Mouse (Mus musculus): ENCODE results near the gene Sun2.

Sun2 gene

DNA sequence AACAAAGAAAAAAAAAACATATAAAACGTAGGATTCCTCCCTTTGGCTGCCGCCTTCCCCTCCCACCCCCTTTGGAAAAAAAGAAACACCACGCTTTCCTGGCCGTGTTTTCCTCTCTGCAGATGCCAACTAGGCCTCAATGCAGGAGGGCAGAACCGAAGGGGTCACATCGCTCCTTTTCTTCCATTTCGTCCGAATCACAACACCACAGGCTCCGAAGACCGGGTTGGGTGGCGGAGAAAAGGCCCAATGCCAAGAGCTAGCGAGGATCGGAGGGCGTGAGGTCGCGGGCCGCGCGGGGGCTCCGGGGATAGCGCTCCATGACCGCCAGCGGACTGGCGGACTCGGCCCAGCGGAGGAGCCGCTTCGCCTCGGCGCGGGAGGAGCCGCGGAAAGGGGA, 55.2 kb downstream of the Sun2 start:
- peak; percentile 79 for DNase-seq (ENCODE audit: extremely low spot score, low spot score)

DNA sequence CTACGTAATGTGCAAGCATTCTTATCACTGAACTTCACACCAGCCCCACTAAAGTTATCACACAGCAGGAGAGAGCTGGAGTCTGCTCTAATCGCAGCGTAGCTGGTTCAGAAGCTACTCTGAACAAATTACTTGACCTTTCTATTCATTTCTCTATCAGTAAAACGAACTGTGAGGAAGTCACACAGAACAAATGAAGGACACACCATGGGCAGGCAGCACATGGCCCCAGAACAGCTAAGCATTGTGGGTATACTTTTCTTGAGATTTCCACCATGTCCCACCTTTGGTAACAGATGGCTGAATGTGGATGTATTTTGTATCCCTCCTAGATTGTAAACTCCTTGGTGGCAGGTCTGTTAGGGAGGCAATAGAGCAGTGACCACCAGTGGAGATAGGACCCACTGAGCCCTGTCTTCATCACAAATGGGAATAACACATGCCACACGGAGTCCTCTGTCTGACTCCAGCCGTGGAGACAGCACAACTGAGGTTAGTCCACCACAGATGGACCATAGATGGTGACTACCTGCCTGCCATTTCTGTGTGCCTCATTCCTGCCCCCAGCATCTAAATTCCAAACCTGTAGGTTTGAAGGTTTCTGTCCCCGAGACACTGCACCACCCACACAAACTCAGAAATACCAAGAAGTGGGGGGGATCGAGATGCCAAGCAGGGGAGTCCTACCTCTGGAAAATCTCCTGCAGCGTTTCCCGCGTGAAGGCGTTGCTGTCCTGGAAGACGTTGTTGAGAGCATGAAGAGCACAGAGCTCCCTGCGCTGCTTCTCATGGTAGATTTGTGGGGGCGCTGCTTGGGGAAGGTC, 56.1 kb downstream of the Sun2 start:
- DNase-seq (ENCODE audit: extremely low spot score, low spot score): no peak

DNA sequence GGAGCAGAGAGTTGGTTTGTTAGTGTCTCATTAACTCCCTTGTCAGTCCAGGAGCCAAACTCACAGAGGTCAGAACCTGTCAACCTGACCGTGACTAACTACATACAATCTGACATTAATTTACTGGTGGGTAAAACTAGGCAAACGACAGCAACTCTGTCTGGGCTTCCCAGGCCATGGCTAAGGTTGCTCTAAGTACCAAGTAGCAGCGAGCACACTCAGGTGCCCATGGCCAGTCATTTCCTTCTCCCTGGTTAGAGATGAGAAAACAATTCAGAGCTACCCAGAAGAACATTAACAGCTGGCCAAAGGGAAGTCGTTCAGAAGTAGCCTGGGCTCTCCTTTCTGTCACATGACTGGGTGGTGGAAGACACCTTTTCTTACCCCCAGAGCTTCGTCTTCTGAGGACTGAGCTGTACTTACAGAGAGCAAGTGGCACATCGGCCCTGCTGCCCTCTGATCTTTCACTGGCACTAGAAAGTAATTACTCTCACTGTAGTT, 57.1 kb downstream of the Sun2 start:
- no peak for DNase-seq (ENCODE audit: extremely low spot score, low spot score)

GRCm38 (mm10) chr15:79684616-79685015, 57.7 kb downstream of the Sun2 start:
- no peak for DNase-seq (ENCODE audit: extremely low spot score, low spot score)

DNA sequence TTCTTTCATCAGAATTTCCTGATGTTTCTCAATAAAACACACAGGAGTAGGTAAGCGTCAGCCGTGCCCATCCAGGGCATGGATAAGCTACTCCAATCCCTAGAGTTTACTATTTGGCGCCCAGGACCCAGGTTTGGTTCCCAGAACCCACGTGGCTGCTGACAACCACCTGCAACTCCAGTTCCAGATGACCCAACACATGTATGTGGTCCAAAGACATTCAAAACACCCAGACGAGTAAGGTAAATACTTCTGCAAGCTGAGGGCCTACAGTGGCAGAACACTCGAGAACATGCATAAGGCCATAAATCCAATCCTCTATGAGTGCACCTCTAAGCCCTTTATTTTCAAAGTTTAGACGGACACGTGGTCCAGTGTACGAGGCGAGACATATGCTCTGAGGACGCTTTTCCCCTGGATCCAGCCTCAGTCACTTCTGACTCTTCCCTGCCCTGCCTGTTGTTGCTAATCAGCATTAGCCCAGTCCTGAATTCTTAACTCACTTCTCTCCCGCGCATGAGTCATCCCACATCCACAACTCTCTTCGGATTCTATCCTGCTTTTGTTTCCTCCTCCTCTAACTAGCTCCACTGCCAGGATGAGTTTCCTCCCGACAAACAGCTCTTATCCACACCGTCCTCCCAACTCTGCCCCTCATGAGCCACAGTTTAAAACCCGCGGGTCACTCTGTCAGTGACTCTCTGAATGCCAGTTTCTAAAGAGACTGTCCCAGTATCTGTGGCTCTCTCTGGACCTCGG, 58.5 kb downstream of the Sun2 start:
- DNase-seq (ENCODE audit: extremely low spot score, low spot score): no peak

GRCm38 (mm10) chr15:79683146-79683545, 59.2 kb downstream of the Sun2 start:
- no peak for DNase-seq (ENCODE audit: extremely low spot score, low spot score)

DNA sequence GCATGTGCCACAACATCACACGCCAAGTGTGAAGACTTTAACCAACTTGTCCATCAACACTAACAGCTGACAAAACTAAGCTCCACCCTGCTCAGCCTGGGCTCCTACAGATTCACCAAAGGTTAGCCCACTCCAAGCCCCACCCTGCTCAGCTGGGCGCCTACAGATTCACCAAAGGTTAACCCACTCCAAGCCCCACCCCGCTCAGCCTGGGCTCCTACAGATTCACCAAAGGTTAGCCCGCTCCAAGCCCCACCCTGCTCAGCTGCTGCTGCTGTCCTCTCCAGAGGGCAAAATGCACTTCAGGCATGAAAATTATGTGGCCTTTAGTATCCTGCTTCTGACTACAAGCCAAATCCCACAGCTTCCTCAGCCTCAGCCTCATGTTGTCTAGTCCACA, 60.4 kb downstream of the Sun2 start:
- DNase-seq (ENCODE audit: extremely low spot score, low spot score): no peak

- DNase-seq (ENCODE audit: extremely low spot score, low spot score): no peak
Observed at GRCm38 (mm10) chr15:79677936-79678335, 64.4 kb downstream of the Sun2 start.
